Mouse (Mus musculus): ENCODE data around the gene Ndufa4l2.

Gene Ndufa4l2

GRCm38 (mm10) chr10:127510895-127511617 lies 3.7 kb upstream of the Ndufa4l2 start:
- DNase-seq: no peak

DNA sequence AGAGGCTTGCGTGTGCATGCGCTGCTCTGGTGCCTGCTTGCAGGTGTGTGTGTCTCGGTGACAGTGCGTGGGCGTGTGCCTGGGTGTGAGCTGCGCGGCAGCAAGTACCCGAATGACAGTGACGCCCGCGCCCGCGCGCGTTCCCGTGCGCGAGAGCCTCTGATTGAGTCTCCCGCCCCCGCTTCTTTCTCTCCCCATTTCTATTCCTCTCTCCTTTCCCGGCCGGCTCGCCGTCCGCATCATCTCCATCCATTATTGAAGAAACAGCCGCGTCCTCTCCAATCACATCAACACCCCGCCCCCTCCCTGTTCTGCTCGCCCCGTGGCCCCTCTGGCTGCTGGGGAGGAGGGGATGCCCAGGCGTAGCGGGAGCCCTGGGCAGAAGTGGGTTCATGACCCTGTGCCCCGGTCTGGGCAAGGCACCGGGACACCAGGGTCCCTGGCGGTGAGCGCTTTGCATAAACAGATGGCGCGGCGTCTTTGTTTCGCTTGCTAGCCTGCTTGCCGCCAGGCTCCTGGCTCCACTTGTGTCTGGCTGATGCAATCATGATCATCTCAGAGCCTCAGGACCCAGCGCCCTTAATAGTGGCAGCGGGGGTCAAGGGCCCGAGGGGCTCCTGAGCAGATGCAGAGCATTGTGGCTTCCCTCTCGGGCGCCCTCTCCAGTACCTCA lies 3.0 kb upstream of the Ndufa4l2 start:
- peak in 1 of 2 experiments; percentile 46 for DNase-seq

DNA sequence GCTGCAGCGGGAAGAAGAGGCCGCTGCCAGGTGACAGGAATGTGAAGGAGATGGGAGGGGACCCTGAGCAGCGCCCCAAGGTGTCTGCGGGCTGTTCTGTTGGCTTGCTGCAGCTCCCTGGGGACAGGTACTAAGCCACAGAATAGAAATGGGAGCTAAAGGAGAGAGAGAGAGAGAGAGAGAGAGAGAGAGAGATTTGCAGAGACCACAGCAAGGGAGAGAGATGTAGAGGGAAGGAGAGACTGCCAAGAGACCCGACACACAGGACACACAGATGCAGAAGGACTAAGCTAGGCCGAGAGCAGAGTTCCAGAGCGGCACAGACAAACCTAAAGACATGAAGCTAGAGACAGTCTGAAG lies 2.5 kb upstream of the Ndufa4l2 start:
- DNase-seq: no peak

GRCm38 (mm10) chr10:127512813-127513212 lies 2.0 kb upstream of the Ndufa4l2 start:
- peak; percentile 91 to 95 for DNase-seq

DNA sequence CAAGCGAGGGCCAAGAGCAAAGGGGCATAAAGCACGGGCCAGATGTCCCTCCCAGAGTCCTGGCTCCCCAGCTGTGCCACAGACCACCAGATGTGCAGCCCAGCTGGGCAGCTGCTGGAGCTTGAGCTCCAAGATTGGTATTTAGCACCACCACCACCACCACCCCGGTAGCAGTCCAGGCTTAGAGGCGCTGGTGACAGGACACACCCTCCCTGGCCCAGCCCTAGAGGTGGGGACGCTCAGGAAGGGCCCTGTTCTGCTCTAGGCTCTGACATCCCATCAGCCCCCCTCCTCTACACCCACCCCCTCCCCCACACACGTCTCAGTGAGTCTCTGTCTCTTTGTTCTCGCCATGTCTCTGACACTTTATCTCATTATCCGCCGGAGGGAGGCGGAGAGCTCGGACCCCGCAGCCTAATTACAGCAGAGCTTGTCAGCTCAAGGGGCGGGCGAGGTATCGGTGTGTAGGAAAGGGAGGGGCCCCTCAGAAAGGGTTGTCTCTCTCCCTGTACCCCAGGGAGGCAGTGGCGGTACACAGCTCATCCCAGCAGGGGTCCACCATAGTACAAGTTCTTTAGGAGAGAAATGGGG lies 1.2 kb upstream of the Ndufa4l2 start:
- peak in 1 of 2 experiments; percentile 46 for DNase-seq

DNA sequence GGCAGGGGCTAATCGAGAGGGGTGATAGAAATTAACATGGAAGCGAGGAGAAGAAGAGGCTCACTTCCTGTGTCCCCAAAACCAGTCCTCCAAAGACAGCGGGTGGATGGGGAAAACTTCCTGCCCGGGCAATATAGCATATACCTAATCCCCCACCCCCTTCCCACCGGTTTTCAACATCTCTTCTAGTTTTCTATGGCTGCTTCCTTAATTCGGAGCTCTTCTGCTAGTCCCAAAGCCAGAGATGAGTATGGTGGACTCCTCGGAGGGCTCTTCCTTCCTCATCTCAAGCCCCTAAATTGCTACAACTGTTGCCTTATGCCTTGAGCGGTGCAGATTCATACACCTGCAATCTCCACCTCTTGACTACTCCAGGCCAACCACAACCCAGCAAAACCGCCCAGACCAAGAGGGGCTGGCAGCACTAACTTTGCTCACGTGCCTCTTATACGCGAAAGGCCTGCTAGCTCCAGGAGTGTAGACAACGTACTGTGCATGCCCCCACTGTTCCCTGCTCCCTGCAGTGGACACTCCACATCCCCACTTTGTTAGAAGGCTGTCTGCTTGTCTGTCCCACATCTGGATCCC lies 562 bp upstream of the Ndufa4l2 start:
- no peak for DNase-seq

GRCm38 (mm10) chr10:127515271-127515982 lies 660 bp downstream of the Ndufa4l2 start:
- DNase-seq: peak in 1 of 2 experiments; percentile 56

DNA sequence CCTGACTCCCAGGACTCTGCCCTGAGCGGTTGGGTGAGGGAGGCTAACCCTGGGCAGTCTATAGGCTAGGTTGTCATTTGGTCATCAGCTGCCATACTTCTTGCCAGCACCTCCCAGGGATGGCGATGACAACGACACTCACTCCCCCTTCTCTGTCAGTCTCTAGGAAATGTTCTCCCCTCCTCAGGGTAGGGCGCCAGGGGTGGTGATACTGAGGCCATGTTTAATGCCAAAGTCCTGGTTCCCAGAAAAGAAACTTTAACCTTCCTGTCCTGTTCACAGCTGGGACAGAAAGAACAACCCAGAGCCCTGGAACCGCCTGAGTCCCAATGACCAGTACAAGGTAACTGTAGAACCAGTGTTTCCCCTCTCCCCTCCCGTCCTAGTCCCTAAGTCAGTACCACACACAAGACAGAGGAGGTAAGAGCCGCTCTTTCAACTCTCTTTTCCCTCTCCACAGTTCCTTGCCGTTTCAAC lies 1.3 kb downstream of the Ndufa4l2 start:
- no peak for DNase-seq

GRCm38 (mm10) chr10:127516576-127517260 lies 2.0 kb downstream of the Ndufa4l2 start:
- DNase-seq: peak; percentile 62 to 73

- DNase-seq: no peak
These were observed 3.2 kb downstream of the Ndufa4l2 start for GRCm38 (mm10) chr10:127517941-127518340.

DNA sequence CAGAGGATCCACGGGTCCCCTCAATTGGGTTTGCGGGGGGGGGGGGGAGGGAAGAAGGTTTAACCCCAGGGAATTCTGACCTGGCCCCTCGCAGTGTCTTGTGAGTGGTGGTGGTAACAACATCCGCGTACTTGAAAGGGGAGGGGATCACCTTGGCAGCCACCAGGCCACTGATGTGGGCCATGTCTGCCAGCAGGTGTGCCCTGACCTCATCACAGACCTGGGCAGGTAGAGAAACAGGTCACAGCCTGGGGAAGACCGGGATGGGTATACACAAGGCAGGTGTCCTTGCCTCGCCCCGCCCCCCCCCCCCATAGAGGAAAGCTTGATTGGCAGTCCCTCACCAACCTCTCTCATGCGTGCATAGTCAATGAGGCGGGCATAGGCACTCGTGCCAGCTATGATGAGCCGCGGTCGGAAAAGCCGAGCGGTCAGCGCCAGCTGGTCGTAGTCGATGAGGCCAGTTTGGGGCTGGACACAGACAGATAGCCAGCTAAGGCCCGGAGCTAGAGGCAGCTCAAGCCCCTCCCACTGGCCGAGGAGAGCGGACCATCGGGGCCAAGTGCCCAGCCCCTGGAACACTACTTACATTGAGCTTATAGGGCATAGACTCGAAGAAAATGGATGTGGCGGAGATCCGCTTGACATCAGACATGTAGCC lies 4.4 kb downstream of the Ndufa4l2 start:
- no peak for DNase-seq

- DNase-seq: no peak
These were observed 5.3 kb downstream of the Ndufa4l2 start for GRCm38 (mm10) chr10:127519903-127520713.

GRCm38 (mm10) chr10:127520714-127521357 lies 6.1 kb downstream of the Ndufa4l2 start:
- DNase-seq: peak; percentile 53 to 89

DNA sequence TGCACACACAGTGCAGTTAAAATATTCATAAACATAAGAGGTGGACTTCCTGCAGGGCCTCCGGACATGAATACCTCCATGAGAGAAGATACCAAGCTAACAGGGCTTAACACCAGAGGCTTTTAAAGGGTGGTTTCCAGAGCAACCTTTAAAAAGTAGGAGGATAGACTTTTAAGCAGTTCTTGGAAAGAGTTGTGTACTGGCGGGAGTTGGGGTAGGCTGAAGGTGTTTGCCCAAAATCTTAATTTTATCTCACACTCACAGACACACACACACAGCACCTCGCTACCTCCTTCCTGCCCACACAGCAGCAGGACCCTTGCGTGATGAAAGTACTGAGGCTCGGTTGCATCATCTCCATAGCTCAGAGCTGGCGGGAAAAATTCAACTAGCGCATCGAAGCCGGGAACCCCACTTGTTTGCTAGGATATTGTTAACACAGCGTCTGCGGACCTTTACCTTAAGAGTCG lies 6.9 kb downstream of the Ndufa4l2 start:
- DNase-seq: no peak

DNA sequence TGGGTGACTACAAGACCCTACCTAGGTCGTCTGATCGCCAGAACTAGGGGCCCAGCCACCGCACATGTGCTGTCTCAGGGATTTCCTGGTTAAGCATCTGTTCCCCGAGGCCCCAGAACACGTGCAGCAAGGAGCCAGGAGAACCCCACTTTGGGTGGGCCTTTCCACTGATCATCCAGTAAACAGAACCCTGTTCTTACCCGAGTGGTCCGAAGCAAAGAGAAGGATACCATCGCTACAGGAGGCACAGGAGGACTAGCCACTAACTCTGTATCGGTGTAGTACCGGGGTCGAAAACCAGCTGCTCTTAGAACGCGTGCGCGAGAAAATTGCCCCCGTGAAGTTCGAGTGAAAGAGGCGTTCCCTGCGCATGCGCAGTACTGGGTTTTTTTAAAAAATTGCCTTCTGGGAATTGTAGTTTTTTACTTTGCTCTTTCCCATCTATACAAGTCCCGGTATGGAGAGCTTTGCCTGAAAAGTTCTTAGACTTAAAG lies 7.4 kb downstream of the Ndufa4l2 start, which contains the start of gene Shmt2:
Gene Shmt2 (minus strand): TSS at position 357 of the 494 bp plus-strand sequence.
- DNase-seq: peak; percentile 91 to 93

- DNase-seq: no peak
These were observed 10.0 kb downstream of the Ndufa4l2 start for GRCm38 (mm10) chr10:127524646-127525255.

- no peak for DNase-seq
These were observed 11.3 kb downstream of the Ndufa4l2 start for GRCm38 (mm10) chr10:127526048-127526447.

- peak; percentile 74 to 84 for DNase-seq
These were observed 11.9 kb downstream of the Ndufa4l2 start for GRCm38 (mm10) chr10:127526681-127527080.

DNA sequence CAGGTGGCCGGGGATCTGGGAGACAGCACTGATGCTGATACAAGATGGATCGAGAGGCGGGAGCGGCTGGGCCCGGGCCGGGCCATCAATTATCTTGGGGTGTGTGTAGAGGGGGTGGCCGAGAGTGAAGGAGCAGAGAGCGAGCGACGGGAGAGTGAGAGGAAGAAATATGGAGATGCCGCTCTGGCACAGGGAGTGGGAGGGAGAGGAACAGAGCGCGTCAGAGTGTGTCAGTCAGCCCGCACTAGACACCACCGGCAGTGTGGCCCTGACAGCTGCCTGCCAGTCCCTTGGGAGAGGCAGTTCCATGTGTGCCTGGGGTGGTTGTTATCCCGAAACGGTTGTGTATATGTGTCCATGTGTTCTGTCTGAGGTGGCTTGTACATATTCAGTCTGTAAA lies 12.7 kb downstream of the Ndufa4l2 start:
- DNase-seq: no peak
